Mouse (Mus musculus) lung, postnatal 4 days (tissue): ENCODE measurements at regions not wholly inside any gene's neighbourhood (a gene's known extent, or its start where the extent isn't known, plus 50 kb on each side); places are given as distances from the start of the nearest gene placed in this dataset.
"Not testable (repeated sequence)": the region's sequence is repeated elsewhere in the genome, so short reads cannot be mapped to it uniquely, and the experiment has no call there.

Experiments
- DNase-seq, 2 experiments: peaks; one replicate each; pipeline ENCODE4 v3.0.0; 2021

DNA sequence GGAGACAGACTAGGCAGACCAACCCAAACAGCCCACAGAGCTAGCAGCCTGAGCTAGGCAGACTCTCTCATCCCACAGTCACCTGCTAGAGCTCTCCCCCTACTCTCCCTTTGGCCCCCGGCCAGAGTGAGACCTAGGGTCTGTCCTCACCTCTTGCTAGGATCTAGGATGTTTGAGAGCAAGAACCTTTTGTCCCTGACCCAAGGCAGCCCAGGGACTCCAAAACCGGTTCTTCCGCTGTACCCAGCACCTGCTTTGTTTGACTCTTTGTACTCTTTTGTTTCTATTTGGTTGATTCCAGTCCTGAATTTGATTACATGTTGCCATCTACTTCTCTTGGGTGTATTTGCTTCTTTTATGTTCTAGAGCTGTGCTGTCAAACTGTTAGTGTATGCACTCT is 75.3 kb downstream of the H60c start:
- peak; percentile 5 to 23 for DNase-seq

DNA sequence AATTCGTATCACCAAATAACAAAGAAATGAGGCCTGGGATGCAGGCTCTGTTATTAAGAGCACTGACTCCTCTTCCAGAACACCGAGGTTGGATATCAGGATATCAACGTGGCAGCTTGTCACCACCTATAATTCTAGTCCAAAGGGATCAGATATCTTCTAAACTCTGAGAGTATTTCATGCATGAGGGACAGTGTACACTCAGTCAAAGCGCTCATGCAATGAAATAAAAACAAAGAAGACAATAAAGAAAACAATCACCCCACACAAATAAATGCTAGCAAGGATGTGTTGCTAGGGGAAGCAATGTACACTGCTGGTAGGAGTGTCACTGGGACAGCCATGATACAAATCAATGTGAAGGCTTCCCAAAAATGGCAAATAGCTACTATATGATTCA is 79.2 kb downstream of the H60c start:
- no peak for DNase-seq

DNA sequence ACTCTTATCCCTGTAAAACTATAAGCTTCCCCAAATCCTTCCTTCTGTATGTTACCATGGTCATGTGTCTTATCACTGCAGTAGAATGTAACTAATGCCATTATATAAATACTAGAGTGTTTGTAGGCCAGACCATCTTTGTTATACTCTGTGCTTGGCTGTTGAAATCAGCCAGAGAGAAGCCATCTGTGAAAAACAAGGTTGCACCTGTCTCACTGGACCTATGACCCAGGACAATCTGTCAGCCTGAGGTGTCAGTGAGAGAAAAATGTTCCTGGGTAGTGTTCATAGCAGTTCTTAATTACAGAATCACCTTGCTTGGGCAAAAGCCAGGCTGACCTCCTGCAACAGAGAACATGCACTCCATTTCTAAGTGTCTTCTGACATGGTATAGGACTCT is 87.5 kb downstream of the H60c start:
- no peak for DNase-seq

DNA sequence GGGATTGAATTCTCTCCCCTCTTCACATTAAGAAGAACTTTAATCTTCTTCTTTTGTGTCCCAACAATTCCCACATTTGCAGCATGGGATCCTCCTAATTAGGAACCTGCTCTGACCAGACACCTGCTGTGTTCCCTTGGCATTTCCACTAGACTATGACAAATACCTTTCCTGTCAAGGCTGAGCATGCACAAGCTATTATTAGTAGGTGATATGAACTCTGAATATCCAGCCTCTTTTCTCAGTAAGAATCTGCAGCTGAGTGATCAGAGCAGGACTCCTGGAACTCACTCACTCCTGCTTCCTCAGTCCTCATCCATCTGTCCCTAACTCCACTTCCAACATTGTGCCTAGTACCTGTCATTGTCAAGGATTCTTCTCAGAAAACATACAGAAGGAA is 94.0 kb downstream of the H60c start:
- DNase-seq = no peak

DNA sequence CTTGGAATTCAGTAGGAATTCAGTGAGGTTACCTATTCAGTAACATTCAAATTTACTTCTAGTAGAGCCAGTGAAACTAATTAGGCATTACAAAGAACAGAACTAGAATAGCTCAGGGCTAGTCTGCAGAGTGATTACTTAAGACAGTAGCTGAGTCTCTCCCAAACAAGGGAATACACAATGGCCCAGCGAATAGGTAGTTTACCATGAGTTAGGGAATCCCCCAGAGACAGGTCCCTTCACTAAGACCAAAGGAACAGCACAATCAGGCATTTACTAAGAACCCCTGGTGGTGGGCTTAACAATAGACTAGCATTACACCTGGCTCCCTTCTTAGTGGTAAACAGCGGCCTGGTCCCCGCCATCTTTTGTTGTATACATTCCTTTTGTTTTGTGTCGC is 94.6 kb downstream of the H60c start:
- DNase-seq = not testable (repeated sequence)

DNA sequence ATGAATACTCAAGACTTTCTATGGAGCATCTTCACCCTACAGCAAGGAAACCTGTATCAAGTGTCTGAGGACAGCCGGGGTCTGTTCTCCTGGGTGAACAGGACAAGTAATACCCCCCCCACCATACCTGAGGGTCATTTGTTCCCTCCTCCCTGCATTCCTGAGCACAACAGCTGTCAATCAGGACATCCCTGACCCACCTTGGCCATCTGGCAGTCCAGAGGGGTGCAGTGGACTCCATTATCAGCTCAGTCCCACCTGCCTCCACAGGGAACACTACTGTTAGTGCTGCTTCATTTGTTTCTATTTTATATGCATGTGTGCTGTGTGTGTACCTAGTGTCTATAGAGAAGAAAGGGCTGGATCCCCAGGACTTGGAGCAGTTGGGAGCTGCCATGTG is 95.3 kb downstream of the H60c start:
- DNase-seq = no peak

DNA sequence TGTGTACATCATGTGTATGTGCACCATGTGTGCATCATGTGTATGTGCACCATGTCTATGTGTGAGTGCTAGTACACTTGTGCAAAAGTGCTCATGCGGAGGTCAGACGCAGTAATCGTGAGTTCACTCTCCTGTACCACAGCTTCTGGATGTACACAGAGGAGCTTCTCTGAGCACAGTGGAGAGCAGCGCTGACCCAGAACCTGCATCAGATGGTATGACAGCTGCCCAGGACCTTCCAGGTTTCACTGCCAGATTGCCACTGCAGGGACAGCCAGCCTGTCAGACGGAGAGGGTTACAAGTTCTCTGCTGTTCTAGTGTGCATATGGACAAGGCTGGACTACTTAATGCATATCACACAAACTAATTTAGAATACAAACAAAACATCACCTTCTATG is 96.2 kb downstream of the H60c start:
- DNase-seq = no peak

DNA sequence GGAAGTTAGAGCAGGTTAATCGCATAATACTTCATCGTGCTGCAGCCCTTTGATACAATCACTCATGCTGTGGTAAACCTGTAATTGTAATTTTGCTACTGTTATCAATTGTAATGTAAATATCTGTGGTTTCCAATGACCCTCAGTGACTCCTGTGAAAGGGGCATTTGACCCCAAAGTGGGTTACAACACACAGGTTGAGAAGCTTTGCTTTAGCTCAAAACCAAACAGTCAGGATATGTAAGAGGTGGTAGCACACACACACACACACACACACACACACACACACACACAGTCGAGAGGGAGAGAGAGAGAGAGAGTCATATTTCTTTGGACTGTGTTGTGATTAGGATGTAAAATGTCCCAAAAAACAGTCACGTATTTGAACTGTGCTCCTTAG is 112.0 kb downstream of the H60c start:
- DNase-seq = peak in 1 of 2 experiments; percentile 4

DNA sequence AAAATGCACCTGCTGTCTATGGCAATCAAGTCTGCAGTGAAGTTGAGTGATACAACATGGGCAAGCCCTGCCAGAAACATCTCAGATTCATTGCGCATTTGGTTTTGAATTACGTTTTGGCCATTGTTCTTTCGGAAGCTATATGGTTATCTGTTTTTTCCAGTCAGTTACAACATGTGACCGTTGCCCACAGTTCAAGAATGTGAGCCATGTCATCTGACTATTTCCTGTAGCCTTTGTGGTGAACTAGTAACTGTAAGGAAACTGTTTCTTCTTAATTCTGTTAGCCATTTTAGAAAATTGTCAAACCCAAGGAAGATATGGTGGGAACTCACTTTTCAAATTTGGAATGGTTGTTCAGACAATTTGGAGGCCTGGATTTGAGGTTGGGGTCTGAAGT is 119.4 kb downstream of the H60c start:
- DNase-seq = no peak

DNA sequence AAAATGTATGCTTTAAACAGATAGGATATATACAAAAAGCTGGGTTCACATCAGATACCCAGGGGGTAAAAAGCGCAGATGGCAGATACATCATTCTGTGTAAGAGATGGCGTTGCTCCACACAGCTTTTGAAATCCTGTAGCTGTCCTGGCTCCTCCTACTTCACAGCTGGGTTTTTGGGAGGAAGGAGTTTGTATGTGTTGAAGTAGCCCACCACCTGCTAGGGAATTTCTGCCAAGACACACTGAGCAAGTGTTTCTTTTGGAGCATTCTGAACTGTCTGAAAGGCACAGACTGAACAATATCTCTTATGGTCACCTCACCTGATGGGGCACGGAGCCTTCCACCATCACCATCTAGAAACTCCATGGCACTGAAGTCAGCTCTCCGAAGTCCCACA is 128.3 kb downstream of the H60c start:
- no peak for DNase-seq

DNA sequence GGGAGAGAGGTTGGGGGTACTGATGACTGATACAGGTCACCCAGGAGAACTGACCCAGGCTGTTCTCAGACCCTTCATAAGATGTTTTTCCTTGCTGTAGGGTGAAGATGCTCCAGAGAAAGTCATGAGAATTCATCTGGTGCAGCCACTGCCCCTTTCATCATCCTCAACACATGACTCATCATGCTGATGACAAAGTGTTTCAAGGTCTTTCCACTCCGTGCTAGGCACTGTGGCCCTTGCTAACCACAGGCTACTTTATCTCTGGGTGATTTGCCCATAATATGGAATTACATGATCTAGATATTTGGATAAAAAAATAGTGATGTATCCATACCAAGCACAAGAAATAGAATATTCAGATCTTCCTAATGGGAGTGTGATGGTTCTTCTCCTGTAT is 140.1 kb downstream of the H60c start:
- DNase-seq = no peak

DNA sequence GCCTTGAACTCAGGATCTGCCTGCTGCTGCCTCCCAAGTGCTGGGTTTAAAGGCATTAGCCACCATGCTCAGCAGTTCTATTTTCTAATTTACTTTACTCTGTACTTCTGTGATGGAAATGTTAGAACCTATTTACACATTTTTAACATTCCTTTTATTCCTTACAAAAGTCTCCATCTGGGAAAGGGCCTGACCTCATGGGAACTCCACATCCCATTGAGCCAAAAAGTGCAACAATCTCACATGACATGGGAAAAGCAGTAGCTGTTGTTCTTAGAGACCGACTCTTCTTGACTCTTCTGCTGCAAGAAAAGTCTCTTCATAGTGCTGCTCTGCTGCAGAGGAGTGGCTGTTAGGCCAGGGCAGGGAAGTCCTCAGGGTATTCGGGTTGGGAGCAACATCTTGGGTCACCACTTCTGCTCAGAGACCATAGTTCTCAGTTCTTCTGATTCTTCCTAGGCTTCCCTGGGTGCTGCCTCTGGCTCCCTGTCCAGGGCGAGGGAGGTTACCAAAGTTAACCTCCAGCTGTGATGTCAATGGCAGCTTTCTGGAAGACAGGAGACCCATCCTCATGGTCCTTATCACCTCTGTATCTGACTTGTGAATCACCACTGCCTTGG is 150.0 kb downstream of the H60c start:
- no peak for DNase-seq

DNA sequence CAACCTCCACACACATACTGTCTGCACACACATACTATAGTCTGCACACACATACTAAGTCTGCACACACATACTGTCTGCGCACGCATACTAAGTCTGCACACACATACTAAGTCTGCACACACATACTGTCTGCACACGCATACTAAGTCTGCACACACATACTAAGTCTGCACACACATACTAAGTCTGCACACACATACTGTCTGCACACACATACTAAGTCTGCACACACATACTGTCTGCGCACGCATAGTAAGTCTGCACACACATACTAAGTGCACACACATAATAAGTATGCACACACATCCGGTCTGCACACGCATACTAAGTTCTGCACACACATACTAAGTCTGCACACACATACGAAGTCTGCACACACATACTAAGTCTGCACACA is 153.2 kb downstream of the H60c start:
- not testable (repeated sequence) for DNase-seq

DNA sequence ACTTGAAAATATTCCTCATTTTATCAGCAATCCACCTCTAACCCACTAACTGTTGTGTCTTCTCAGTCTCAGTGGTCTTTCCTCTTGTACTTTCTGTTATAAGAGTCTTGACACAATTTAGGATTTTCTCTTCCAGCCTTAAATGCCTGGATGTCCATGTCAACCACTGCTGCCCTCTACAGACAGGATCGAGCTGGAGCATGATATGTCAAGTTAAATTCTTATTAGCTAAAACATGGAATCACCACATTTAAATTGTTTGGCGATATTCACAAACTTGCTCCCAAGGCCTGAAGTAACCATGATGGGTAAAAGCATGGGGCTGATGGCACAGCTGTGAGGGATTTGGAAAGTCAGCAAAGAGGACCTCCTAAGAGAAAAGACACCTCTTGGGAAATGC is 159.6 kb downstream of the H60c start:
- DNase-seq = not testable (repeated sequence)
